Mouse (Mus musculus) neural tube, embryonic 15.5 days (tissue): ENCODE measurements around the gene Fbxo3. TPM values are rescaled to one million over a fixed set of nuclear protein-coding genes. Genes with fewer than 3 reads are reported as not detected.
"Not testable (repeated sequence)": the region's sequence is repeated elsewhere in the genome, so short reads cannot be mapped to it uniquely, and the experiment has no call there.

Source experiments
- ATAC-seq: fragments of 200-750 bp; cut with Nextera tagmentation; 2 replicates; pipeline ENCODE4 v1.8.0; 2017; ENCODE audit warnings: mild to moderate bottlenecking, moderate TSS enrichment, moderate library complexity; ENCODE audit not compliant: low FRiP score
- H3K27ac ChIP-seq: fragments of 300-500 bp; sonication (generic); replicated peaks from 2 replicates; pipeline ENCODE4 v1.5.1; 2015; ENCODE audit warnings: mild to moderate bottlenecking, inconsistent platforms
- H3K27me3 ChIP-seq: fragments of 300-500 bp; sonication (generic); replicated peaks from 2 replicates; pipeline ENCODE4 v1.6.1; 2015; ENCODE audit warnings: inconsistent platforms
- H3K36me3 ChIP-seq: fragments of 300-500 bp; sonication (generic); 2 replicates; pipeline ENCODE4 v1.6.1; 2015; ENCODE audit warnings: inconsistent platforms
- H3K4me1 ChIP-seq: fragments of 300-500 bp; sonication (generic); 2 replicates; pipeline ENCODE4 v1.6.1; 2015; ENCODE audit warnings: inconsistent platforms
- H3K4me2 ChIP-seq: fragments of 300-500 bp; sonication (generic); 2 replicates; pipeline ENCODE4 v1.6.1; 2015; ENCODE audit warnings: inconsistent platforms, mild to moderate bottlenecking, moderate library complexity
- H3K4me3 ChIP-seq: fragments of 300-500 bp; sonication (generic); replicated peaks from 2 replicates; pipeline ENCODE4 v1.5.1; 2015; ENCODE audit warnings: mild to moderate bottlenecking, inconsistent platforms
- H3K9ac ChIP-seq: fragments of 300-500 bp; sonication (generic); replicated peaks from 2 replicates; pipeline ENCODE4 v1.6.1; 2015; ENCODE audit warnings: mild to moderate bottlenecking, inconsistent platforms
- H3K9me3 ChIP-seq: fragments of 300-500 bp; sonication (generic); replicated peaks from 2 replicates; pipeline ENCODE4 v1.6.1; 2016; ENCODE audit warnings: inconsistent platforms
- WGBS: fragments of 180-500 bp; shearing (Covaris S2); methylation state at CpG from one replicate; pipeline ENCODE4 v1.1.7; 2015; ENCODE audit warnings: mixed read lengths; 5-methylcytosine and 5-hydroxymethylcytosine counted together
- polyA plus RNA-seq: library from polyadenylated mRNA; unstranded; fragments of >200 nt; fragmentation: Nextera tagmentation; extraction: Ambion mirVana; gene quantifications from 2 replicates; pipeline ENCODE4 v1.2.1, GENCODE M21; 2015

Gene Fbxo3
- polyA plus RNA-seq, 1 experiment from 2014 or later, result 70.9 TPM

DNA sequence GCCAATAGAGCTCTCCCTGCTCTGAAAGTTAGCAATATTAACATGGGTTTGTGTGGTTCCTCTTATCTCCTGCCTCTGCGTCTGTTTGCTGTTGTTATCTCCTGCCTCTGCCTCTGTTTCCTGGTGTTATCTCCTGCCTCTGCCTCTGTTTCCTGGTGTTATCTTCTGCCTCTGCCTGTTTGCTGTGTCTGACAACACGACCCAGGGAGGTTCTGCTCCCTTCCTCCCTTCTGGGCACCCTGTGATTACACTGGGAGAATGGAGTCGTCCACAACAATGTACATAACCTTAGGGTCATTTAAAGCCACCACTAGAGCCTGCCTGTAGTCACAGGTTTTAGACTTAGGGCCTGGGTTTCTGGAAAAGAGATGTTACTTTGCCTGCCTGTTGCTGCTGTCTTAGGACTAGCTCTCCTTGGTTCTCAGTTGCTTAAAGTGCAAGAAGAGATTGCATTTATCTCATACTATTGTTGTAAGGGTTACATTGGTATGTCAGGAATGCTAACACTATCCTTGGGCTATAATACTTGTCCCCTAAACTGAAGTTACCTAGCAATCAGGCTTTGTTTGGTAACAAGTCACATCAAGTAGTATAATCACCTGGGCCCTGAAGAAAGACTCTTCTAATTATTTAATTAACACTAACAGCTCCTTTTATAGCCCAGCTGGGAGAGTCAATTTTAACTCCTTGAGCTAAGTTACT is 71.2 kb downstream of the Fbxo3 start:
- 35% methylated on average over 3 of the region's 3 CpGs for WGBS
- Histone ChIP-seq H3K9me3 (no peaks in the 10 kb centered on the region), H3K4me2 (no peak overlapping the region), H3K4me1 (peaks cover 10% of the 10 kb centered on the region; the same call in 1 of the 2 replicates), H3K27me3 (no peaks in the 10 kb centered on the region), H3K27ac (no peak overlapping the region), H3K9ac (no peak overlapping the region), H3K36me3 (no peaks in the 10 kb centered on the region), H3K4me3 (no peak overlapping the region)
- ATAC-seq, result no peak

GRCm38 (mm10) chr2:104099231-104099585 is 71.7 kb downstream of the Fbxo3 start:
- Histone ChIP-seq H3K9me3 (no peaks in the 10 kb centered on the region), H3K36me3 (no peaks in the 10 kb centered on the region), H3K4me2 (no peak overlapping the region), H3K4me1 (peaks cover 10% of the 10 kb centered on the region; the same call in 1 of the 2 replicates), H3K4me3 (no peak overlapping the region), H3K9ac (no peak overlapping the region), H3K27ac (no peak overlapping the region), H3K27me3 (no peaks in the 10 kb centered on the region)
- WGBS, result 97% methylated on average over 2 of the region's 2 CpGs
- ATAC-seq, result no peak

DNA sequence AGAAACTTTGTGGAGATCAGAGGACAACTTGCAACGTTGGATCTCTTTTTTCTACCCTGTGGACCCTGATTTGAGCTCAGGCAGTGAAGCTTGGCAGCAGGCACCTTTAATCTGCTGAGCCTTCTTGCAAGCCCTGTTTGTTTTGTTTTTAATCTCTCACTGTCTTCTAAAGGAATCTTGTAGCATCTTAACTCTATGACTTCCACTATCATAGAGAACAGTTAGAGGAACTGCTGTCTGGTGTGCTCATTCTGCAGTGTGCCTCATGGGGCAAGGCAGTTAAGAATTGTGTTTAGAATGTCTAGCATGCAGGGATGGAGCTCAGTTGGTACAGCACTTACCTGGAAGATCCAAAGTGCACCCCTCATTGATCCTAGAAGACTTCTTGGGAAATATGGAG is 72.4 kb downstream of the Fbxo3 start:
- Histone ChIP-seq H3K4me2 (no peak overlapping the region), H3K27me3 (no peaks in the 10 kb centered on the region), H3K9me3 (no peaks in the 10 kb centered on the region), H3K4me1 (peaks cover 10% of the 10 kb centered on the region; the same call in 1 of the 2 replicates), H3K27ac (no peak overlapping the region), H3K4me3 (no peak overlapping the region), H3K9ac (no peak overlapping the region), H3K36me3 (no peaks in the 10 kb centered on the region)
- 68% methylated on average over 1 of the region's 1 CpGs for WGBS
- ATAC-seq, result no peak

DNA sequence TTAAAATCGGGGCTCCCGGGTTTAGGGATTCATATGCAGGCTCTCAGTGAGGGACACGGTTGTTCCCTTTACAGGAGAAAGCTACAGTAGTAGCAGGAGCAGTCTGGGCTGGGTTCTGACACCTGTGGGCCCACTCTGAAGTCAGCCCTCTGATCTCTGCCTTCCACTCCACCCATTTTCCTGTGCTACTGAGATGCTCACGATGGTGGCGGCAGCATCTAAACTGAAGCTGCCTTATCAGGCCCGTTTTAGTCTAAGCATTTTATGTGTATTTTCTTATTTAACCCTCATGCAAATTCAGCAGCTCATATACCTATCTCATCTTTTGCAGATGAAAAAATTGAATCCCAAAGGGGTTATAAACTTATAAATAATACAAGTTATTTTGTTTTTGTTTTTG is 77.3 kb downstream of the Fbxo3 start:
- no peak for ATAC-seq
- WGBS, result 92% methylated on average over 6 of the region's 6 CpGs
- H3K27ac ChIP-seq, result no peak overlapping the region
- H3K4me1 ChIP-seq, result no peaks in the 10 kb centered on the region
- no peak overlapping the region for H3K4me2 ChIP-seq
- H3K27me3 ChIP-seq, result no peaks in the 10 kb centered on the region
- no peaks in the 10 kb centered on the region for H3K9me3 ChIP-seq
- no peak overlapping the region for H3K4me3 ChIP-seq
- no peak overlapping the region for H3K9ac ChIP-seq
- H3K36me3 ChIP-seq, result no peaks in the 10 kb centered on the region

- H3K9me3 ChIP-seq, H3K36me3 ChIP-seq, H3K27me3 ChIP-seq, H3K4me1 ChIP-seq, H3K27ac ChIP-seq, H3K4me3 ChIP-seq, H3K9ac ChIP-seq, ATAC-seq, H3K4me2 ChIP-seq: not testable (repeated sequence)
- 98% methylated on average over 2 of the region's 2 CpGs for WGBS
Measured at GRCm38 (mm10) chr2:104109021-104109420, 81.5 kb downstream of the Fbxo3 start.

DNA sequence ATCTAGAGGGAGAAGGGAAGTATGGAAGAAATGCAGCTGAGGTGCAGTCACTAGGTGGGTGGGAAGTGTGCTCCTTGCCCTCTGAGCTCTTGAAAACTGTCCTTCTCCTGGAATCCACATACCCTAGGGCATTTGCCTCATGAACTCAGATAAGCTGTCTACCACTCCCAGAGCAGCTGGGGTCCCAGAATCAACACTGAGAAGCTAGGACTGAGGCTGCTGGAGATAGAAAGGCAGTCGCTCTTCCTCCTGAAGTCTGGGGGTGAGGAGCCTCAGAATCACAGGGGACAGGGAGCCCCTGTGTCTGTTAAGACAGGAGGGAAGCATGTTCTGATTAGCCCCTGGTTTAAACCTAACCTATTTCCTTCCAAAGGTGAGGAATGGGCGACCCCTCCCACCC is 82.0 kb downstream of the Fbxo3 start:
- Histone ChIP-seq H3K4me2 (no peak overlapping the region), H3K9me3 (no peaks in the 10 kb centered on the region), H3K4me1 (no peaks in the 10 kb centered on the region), H3K9ac (no peak overlapping the region), H3K36me3 (no peaks in the 10 kb centered on the region), H3K27ac (no peak overlapping the region), H3K27me3 (no peaks in the 10 kb centered on the region), H3K4me3 (no peak overlapping the region)
- ATAC-seq, result no peak
- WGBS, result 78% methylated on average over 2 of the region's 2 CpGs

DNA sequence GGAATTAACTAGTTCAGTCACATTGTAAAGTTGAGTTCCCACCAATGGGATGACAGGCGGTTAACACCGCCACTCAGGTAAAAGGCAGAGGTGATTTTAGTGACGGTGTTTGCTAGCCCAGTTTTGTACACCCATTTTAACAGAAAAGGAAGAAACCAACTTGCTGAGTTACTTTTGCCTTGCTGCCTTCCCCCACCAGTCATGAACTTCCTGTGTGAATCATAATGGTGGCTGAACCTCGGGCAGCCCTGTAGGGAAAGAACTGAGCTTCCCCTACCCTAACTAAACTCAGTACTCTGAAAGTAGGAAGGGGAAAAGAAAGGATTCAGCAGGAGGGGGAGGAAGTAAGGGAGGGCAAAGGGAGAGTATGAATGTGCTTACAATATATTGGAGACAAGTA is 82.5 kb downstream of the Fbxo3 start:
- Histone ChIP-seq H3K9ac (no peak overlapping the region), H3K27ac (no peak overlapping the region), H3K4me1 (no peaks in the 10 kb centered on the region), H3K27me3 (no peaks in the 10 kb centered on the region), H3K9me3 (no peaks in the 10 kb centered on the region), H3K4me2 (no peak overlapping the region), H3K36me3 (no peaks in the 10 kb centered on the region), H3K4me3 (no peak overlapping the region)
- WGBS, result 84% methylated on average over 4 of the region's 4 CpGs
- ATAC-seq, result no peak

DNA sequence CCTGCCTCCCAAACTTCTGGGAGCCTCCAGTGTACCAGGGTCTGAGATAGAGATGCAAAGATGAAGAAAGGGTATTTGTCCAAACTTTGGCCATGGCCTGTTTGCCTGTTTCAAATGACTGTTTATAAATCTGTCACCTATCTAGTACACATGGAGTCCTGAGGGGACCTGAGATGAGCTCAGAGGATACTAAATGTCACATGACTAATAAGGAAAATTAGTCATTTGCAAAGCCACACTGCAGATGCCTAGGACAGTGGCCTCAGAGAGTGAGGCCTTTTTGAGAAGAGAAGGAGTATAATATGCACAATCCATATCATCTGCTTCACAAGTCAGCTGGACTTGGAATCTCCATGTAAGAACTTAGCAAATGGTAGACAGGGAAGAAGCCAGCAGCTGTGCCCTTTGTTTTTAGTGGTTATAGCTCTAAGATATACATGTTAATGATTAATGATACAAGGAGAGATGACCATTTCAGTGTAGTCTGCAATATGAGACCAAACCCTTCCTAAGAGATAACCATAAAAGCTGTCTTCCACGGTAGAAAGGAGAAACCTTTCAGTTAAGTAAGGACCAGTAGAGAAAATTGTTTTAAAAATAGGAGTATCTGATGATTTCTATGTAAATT is 83.8 kb downstream of the Fbxo3 start:
- H3K27ac ChIP-seq, H3K9me3 ChIP-seq, H3K27me3 ChIP-seq, H3K4me2 ChIP-seq, H3K36me3 ChIP-seq, H3K4me3 ChIP-seq, H3K9ac ChIP-seq, H3K4me1 ChIP-seq, ATAC-seq: not testable (repeated sequence)
- WGBS, result no CpG with 5 or more reads among the region's 1 CpGs

Other genes with a start within 250 kb of the Fbxo3 start
- 304 and 308 TPM in 2 replicates for gene Caprin1, start 230.1 kb upstream of the Fbxo3 start, polyA plus RNA-seq
- 49.6 and 55.4 TPM in 2 replicates for gene Lmo2, start 69.7 kb upstream of the Fbxo3 start, polyA plus RNA-seq
- 2.5 and 3.1 TPM in 2 replicates for gene 4931422A03Rik, start 640 bp downstream of the Fbxo3 start, polyA plus RNA-seq
- not detected in 2 replicates for gene Gm10912, start 38.1 kb downstream of the Fbxo3 start, polyA plus RNA-seq
- not detected in 2 replicates for gene Gm10799, start 40.8 kb downstream of the Fbxo3 start, polyA plus RNA-seq
- gene Cd59b, start 42.1 kb downstream of the Fbxo3 start, polyA plus RNA-seq, result 3.8 and 4.2 TPM in 2 replicates
- gene Cd59a, start 68.1 kb downstream of the Fbxo3 start, polyA plus RNA-seq, result 16.7 and 19.3 TPM in 2 replicates
- gene A930018P22Rik, start 95.0 kb downstream of the Fbxo3 start, polyA plus RNA-seq, result not detected in 2 replicates